Mouse (Mus musculus) frontal cortex, postnatal 36 days (tissue): ENCODE results near the gene Ptpn4.

Experiments used
- DNase-seq, 2 experiments: peaks; one replicate each; pipeline ENCODE4 v3.0.0; 2022; ENCODE audit warnings: low spot score in 2 of 2

Gene Ptpn4

DNA sequence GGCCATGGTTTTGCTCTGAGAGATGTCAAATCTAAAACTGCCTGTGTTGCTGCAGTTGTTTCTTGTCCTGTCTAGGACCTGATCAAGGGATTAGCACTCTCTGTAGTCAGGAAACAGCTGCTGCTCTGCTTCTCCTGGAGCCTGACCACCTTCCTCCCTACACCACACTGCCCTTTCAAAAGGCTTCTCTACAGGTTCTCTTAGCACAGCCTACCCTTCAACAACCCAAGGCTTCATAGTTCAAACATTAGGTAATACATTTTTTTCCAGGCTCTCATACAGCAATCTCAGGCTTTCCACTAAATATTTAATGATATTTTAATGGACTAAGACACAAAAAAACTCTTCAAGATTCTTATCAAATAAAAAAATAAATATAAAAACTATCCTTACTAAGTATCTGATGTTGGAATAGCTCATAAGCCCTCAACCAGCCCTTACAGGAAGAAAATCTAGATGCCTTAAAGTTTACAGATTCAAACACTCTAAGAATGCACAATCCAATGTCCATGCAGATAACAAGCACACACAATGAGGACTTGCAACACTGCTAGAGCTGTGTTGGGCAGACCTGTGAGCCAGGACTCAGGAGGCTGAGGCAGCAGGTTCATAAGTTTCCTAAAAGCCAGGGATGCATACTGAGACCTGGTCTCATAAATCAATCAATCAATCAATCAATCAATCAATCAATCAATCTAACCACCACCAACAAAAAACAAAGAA lies 196.2 kb downstream of the Ptpn4 start:
- no peak for DNase-seq

DNA sequence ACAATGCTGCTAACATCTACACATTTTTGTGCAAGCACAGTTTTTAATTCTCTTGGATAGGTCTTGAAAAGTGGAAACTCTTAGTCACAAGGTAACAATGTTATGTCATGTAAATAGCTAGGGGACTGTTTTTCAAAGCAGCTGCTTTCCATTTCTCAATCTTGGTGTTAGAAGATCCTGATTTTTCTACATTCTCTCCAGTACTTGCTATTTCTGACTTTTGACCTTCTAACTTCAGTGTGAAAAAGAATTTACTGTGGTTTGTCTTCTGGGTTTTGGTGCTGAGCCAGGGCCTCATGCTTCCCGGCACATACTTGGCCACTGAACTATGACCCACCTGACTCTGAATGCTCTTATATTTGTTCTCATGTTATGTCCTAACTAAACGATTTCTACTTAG lies 197.4 kb downstream of the Ptpn4 start:
- no peak for DNase-seq

DNA sequence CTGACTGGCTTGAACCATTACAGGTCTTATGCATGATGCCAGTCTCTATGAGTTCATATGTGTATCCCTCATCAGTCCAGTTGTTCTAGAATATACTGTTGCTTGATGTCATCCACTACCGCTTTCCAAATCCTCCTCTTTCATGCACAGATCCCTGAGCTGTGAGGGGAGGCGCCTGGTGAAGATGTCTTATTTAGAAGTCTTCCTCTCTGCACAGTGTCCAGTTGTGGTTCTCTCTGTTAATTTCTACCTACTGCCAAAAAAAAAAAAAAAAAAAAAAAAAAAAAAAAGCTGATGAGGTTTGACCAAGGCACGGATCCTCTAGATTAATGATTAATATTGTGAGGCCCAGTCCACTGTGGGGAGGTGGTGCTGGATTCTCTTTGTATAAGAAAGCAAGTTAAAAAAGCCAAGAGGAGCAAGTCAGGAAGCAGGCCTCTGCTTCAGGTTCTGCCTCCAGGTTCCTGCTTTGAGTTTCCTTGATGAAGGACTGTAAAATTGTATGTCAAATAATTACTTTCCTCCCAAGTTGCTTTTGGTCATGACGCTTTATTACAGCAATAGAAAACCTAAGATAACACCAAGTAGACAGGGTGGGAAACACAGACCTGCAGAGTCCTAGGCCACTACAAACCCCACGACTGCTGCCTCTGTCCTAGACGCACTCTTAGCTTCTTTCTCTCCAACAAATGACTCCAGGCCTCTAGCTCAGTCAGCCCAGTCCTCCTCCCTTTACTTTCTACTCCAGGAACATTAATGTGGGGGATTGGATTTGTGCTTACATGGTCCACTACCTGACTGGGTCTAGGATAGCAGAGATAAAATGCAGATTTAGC lies 200.0 kb downstream of the Ptpn4 start:
- no peak for DNase-seq

DNA sequence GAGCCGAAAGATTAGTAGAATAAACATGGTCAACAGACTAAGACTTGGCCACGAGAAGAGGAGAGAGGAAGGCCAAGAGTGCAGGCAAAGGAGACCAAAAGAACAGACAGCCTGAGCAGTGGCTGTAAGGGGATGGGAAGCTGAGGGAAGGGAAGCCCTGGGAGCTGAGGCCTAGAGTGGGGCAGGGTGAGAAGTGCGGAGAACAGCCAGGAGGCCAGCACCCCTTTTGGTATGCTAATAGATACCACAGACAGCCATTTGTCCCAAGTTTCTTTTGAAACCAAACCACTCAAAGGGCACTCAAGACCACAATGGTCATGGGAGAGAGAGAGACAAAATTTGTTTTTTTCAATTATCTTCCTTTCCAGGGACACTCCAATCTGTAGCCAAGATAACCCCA lies 202.7 kb downstream of the Ptpn4 start:
- no peak for DNase-seq

DNA sequence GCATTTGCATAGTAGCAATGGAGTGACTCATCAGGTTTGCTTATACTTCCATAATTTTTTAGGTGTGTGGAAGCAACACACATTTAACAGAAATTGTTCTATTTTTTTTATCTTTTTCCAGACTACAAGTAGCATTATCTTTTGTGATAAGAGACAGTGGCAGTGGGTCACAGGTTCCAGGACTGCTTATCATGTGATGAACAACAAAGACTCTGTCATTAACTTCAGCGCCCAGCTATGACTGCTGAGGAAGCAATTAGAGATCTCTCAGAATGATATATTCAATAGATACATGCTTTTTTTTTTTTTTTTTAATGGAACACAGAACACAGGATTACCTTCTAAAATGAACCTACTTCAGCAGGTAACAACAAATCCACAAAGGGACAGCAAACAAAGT lies 207.0 kb downstream of the Ptpn4 start:
- no peak for DNase-seq

DNA sequence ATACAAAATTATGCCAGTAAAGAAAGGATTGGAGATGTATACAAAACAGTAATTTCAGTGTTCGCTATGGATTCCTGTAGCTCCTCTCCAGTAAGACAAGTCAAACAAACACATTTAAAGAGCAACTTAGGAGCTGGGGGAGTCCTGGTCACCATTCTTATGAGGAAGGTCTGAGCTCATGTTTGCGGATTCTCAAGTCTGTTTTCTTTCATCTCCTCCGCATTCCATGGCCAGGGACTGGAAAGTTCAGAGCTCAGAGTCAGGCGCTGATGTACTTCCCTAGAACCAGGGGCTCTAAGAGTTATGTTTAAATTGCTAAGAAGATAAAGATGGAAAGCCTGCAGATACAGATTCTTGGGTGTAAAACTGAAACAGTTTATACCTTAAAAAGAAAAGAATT lies 210.6 kb downstream of the Ptpn4 start:
- no peak for DNase-seq

DNA sequence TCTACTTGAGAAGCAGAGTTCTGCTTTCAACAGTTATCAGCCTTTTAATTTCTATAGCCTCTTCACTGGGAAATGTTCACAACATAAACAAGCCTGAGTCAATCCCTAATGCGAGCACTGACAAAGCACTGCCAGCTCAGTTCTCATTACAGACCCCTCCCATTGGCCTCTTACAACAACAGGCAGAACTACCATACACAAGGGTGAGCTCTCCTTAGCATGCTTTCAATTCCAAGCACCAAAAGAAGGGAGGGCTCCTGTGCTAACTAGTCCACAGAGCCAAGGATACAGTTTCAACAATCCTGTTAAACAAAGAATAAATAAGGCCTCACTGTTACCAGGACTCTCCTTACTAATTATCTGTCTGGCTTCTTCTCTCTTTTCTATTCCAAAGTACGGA lies 213.0 kb downstream of the Ptpn4 start:
- no peak for DNase-seq

DNA sequence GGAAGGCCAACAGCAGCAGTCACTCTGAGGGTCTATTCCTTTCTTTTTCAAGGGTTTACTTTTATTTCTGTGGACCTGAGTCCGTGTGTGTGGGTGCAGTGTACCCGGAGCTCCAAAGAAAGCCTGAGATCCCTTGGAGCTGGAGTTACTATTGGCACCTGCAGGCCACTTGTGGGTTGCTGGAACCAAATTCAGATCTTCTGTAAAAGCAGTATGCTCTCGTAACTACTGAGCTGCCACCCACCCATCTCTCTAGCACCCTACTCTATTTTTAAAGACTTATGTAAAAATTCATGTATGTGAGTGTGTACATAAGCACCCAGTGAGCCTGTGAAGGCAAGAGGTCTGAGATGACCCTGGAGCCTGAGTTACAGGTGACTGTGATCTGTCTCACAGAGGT lies 232.0 kb downstream of the Ptpn4 start:
- peak; percentile 19 to 62 for DNase-seq
